Mouse (Mus musculus) activated CD4-positive, CD25-positive, alpha-beta regulatory T cell (primary cell): ENCODE measurements around the gene Gm6614. TPM values are rescaled to one million over a fixed set of nuclear protein-coding genes. Genes with fewer than 3 reads are reported as not detected.

Source experiments
- polyA plus RNA-seq, 2 experiments: library from polyadenylated mRNA; unstranded; fragments of 100-300 nt; shearing (Covaris generic); gene quantifications; one replicate each; pipeline ENCODE4 v1.2.1; 2017

The Gm6614 gene
- polyA plus RNA-seq, result not detected

DNA sequence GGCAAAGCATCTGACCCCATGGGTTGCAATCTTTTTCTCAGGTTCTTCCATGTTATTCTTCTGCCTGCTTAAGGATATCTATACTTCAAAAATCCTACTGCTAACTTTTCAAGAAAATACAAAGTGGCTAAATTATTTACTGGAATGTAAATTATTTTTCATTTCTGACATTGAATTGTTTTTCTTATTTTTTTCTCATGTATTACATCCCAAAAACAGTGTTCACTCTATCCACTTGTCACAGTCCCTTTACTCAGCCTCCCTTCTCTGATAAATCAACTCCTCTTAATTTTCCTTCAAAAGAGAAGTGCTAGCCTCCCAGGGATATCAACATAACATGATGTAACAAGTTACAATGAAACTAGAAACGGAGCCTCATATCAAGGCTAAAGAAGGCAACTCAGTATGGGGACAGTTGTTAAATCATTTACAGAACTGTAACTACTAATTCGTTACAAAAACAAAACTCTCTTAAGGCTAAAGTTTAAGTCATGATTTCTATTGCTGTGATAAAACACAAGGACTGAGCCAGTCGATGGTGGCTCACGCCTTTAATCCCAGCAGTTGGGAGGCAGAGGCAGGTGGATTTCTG, at the start of gene Gm6614:
Gm6614 (minus strand) TSS at position 51 of the 592 bp plus-strand sequence.

DNA sequence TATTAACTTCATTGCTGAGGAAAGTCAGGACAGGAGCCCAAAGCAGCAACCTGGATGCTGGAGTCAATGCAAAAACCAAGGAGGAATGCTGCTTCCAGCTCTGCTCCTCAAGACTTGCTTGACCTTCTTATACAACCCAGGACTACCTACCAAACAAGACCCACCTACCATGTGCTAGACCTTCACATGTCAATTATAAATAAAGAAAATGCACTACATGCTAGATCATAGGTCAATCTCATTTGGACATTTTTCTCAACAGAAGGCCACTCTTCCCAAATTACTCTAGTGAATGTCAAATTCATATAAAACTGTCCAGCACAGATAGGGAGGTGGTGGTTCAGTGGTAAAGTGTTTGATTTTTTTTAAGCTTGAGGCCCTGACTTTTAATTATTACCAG, 64.4 kb downstream of the Gm6614 start, which contains the start of gene Slco1a1:
Slco1a1 (minus strand) TSS at position 101 of the 400 bp plus-strand sequence.

Other genes with a start within 250 kb of the Gm6614 start
- under 1 TPM in 1 of 2 experiments, not detected in 1; 0.06 TPM for gene Gm5724, start 237.6 kb downstream of the Gm6614 start, polyA plus RNA-seq
- gene Slco1a4, start 155.2 kb downstream of the Gm6614 start, polyA plus RNA-seq, result under 1 TPM in 1 of 2 experiments, not detected in 1; 0.16 TPM
- not detected for gene Slco1a1, start 64.5 kb downstream of the Gm6614 start, polyA plus RNA-seq
- under 1 TPM; 0.87 to 0.95 TPM for gene Slco1a6, start 197.1 kb upstream of the Gm6614 start, polyA plus RNA-seq